ENCODE assay signal across 28 mouse cellular contexts in genomic region chr3:136330043-136330442, GRCm38 (mm10).
"Had no signal": no experiment of that assay in that cellular context is flagged by ENCODE, and none has a peak within 500 bp of the region (broad histone marks: within the 10 kb centered on the region; RNA-seq: fewer than 3 reads in every experiment).

No protein-coding gene starts in this region.

- ATAC-seq: hindbrain, embryonic 16.5 days; inflammation-experienced regulatory T-cells, adult 6 months; intestine, embryonic 15.5 days; intestine, postnatal 0 days; liver, embryonic 12.5 days had no signal

- DNase-seq: gastrocnemius, adult 2 months; gastrocnemius, postnatal 10 days; gastrocnemius, postnatal 25 days; heart, adult 18-20 months; heart, postnatal 10 days; heart, postnatal 4 days; kidney, adult 18-20 months; kidney, adult 8-10 months; kidney, postnatal 10 days; kidney, postnatal 25 days; kidney, postnatal 4 days; layer of hippocampus, adult 9-11 months; layer of hippocampus, postnatal 36 days; left cerebral cortex, postnatal 4 days had no signal

- H3K9ac ChIP-seq: heart, embryonic 12.5 days; hindbrain, embryonic 12.5 days; hindbrain, embryonic 14.5 days; intestine, embryonic 15.5 days; limb, embryonic 13.5 days; limb, embryonic 15.5 days; liver, embryonic 12.5 days; liver, embryonic 14.5 days had no signal

- H3K4me3 ChIP-seq: gastrocnemius, adult 2 months; heart, embryonic 10.5 days; heart, embryonic 12.5 days; hindbrain, embryonic 10.5 days; hindbrain, embryonic 12.5 days; intestine, embryonic 15.5 days; layer of hippocampus, adult 2 months; limb, embryonic 13.5 days; limb, embryonic 15.5 days; liver, embryonic 12.5 days had no signal

- H3K4me2 ChIP-seq: heart, embryonic 12.5 days; hindbrain, embryonic 12.5 days; hindbrain, embryonic 14.5 days; intestine, embryonic 15.5 days; limb, embryonic 13.5 days; limb, embryonic 15.5 days; liver, embryonic 12.5 days had no signal

- H3K27me3 ChIP-seq: heart, embryonic 12.5 days; intestine, embryonic 15.5 days; limb, embryonic 13.5 days; limb, embryonic 15.5 days; liver, embryonic 12.5 days had no signal

- H3K27ac ChIP-seq: gastrocnemius, adult 2 months; heart, embryonic 10.5 days; hindbrain, embryonic 10.5 days; hindbrain, embryonic 12.5 days; hindbrain, embryonic 14.5 days; intestine, embryonic 15.5 days; layer of hippocampus, adult 2 months; limb, embryonic 13.5 days; limb, embryonic 15.5 days; liver, embryonic 12.5 days; liver, embryonic 14.5 days had no signal

- H3K4me1 ChIP-seq: heart, embryonic 10.5 days; heart, embryonic 12.5 days; hindbrain, embryonic 10.5 days; hindbrain, embryonic 12.5 days; intestine, embryonic 15.5 days; limb, embryonic 13.5 days; limb, embryonic 15.5 days; liver, embryonic 12.5 days had no signal

- H3K36me3 ChIP-seq: heart, embryonic 10.5 days; heart, embryonic 12.5 days; hindbrain, embryonic 10.5 days; hindbrain, embryonic 12.5 days; intestine, embryonic 15.5 days; limb, embryonic 13.5 days; limb, embryonic 15.5 days; liver, embryonic 12.5 days had no signal

- H3K9me3 ChIP-seq: heart, embryonic 10.5 days; heart, embryonic 12.5 days; hindbrain, embryonic 10.5 days; hindbrain, embryonic 12.5 days; intestine, embryonic 15.5 days; limb, embryonic 13.5 days; limb, embryonic 15.5 days; liver, embryonic 12.5 days had no signal
